Mouse (Mus musculus) liver, postnatal 0 days (tissue): Measurements from ENCODE around the gene Mlana. TPM values are rescaled to one million over a fixed set of nuclear protein-coding genes. Genes with fewer than 3 reads are reported as not detected.

Experiments used
- ATAC-seq: fragments of 200-750 bp; cut with Nextera tagmentation; 2 replicates; pipeline ENCODE4 v1.8.0; 2017; ENCODE audit warnings: mild to moderate bottlenecking, moderate library complexity
- DNase-seq: peaks from one replicate; pipeline ENCODE4 v3.0.0-alpha.2; 2016
- H3K27ac ChIP-seq: fragments of 300-500 bp; sonication (generic); 2 replicates; pipeline ENCODE4 v1.5.1; 2014; ENCODE audit warnings: antibody characterized with exemption, moderate library complexity, mild to moderate bottlenecking, low read depth
- H3K27me3 ChIP-seq: fragments of 300-500 bp; sonication (generic); 2 replicates; pipeline ENCODE4 v1.6.1; 2014; ENCODE audit warnings: low read length, control low read depth, mixed read lengths; ENCODE audit not compliant: insufficient read depth
- H3K36me3 ChIP-seq: fragments of 300-500 bp; sonication (generic); replicated peaks from 2 replicates; pipeline ENCODE4 v1.6.1; 2014; ENCODE audit warnings: mild to moderate bottlenecking, control low read depth, low read length, moderate library complexity, mixed read lengths; ENCODE audit not compliant: insufficient read depth
- H3K4me1 ChIP-seq: fragments of 300-500 bp; sonication (generic); 2 replicates; pipeline ENCODE4 v1.6.1; 2014; ENCODE audit warnings: antibody characterized with exemption, mild to moderate bottlenecking, control low read depth; ENCODE audit not compliant: insufficient read depth
- H3K4me2 ChIP-seq: fragments of 300-500 bp; sonication (generic); 2 replicates; pipeline ENCODE4 v1.6.1; 2014; ENCODE audit warnings: low read depth, mild to moderate bottlenecking, low read length, moderate library complexity, mixed read lengths
- H3K4me3 ChIP-seq: fragments of 300-500 bp; sonication (generic); 2 replicates; pipeline ENCODE4 v1.5.1; 2014; ENCODE audit warnings: low read depth, low read length
- H3K9ac ChIP-seq: fragments of 300-500 bp; sonication (generic); replicated peaks from 2 replicates; pipeline ENCODE4 v1.6.1; 2014; ENCODE audit warnings: mild to moderate bottlenecking, moderate library complexity
- H3K9me3 ChIP-seq: fragments of 300-500 bp; sonication (generic); 2 replicates; pipeline ENCODE4 v1.6.1; 2016; ENCODE audit warnings: mild to moderate bottlenecking, control low read depth, low read length, mixed read lengths
- CTCF ChIP-seq: sonication (generic); IDR thresholded peaks from 2 replicates; pipeline ENCODE4 v1.5.1; 2016; ENCODE audit warnings: antibody characterized with exemption, low read depth
- EP300 ChIP-seq: IDR thresholded peaks from 2 replicates; pipeline ENCODE4 v1.6.1; 2016; ENCODE audit warnings: antibody characterized with exemption, low read depth, mild to moderate bottlenecking
- WGBS: fragments of 180-500 bp; shearing (Covaris S2); extraction: QIAGEN DNeasy Blood & Tissue Kit; methylation state at CpG from one replicate; pipeline ENCODE4 v1.1.7; 2014; ENCODE audit not compliant: insufficient replicate concordance; 5-methylcytosine and 5-hydroxymethylcytosine counted together
- polyA plus RNA-seq: library from polyadenylated mRNA; unstranded; fragments of >200 nt; fragmentation: Nextera tagmentation; extraction: Ambion mirVana; gene quantifications from 2 replicates; pipeline ENCODE4 v1.2.1, GENCODE M21; 2015

Gene Mlana
- polyA plus RNA-seq, 1 experiment from 2014 or later = not detected

DNA sequence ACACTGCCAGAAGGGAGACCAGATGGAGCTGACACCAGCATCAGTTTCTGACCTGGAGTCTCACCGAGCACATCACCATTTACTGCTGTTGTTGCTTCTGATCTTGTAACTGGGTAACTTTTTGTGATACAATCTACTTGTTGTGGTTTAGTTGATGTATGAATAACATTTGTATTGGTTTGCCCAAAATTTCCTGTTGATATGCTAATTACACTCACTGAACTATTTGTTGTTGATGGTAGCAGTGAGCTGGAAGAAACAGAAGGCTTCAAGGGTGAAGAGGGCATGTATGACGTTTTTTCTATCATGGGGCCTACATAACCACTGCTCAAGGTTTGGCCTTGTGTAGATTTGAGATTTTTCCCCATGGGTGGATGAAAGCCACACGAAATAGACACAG is 20.2 kb downstream of the Mlana start:
- Histone ChIP-seq H3K36me3 (peaks cover 33% of the 10 kb centered on the region), H3K27ac (no peak overlapping the region), H3K27me3 (no peaks in the 10 kb centered on the region), H3K4me2 (no peak overlapping the region), H3K9ac (no peak overlapping the region), H3K4me3 (no peak overlapping the region), H3K9me3 (no peaks in the 10 kb centered on the region), H3K4me1 (no peaks in the 10 kb centered on the region)
- DNase-seq (no peak), ATAC-seq (no peak)
- TF ChIP-seq EP300 (no peak), CTCF (no peak)
- 80% methylated on average over 3 of the region's 3 CpGs for WGBS

DNA sequence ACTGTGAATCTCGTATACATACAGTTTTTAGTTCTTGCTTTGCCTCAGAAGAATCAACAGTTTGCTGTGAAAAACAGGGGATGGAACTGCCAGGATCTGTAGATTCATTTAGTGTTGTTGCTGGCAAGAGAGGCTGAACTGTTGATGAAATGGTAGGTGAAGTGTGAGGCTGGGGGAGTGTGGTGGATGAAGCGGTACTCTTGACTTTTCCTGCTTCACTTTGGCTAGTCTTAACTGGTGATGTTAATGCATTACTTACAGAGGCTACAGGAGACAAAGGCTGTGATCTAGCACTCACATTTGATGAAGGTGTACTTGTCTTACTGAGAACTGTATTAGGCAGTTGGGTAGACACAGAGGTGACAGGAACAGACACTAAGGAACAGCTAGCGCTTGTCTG is 20.9 kb downstream of the Mlana start:
- Histone ChIP-seq H3K27ac (no peak overlapping the region), H3K4me3 (no peak overlapping the region), H3K4me2 (no peak overlapping the region), H3K9ac (no peak overlapping the region), H3K9me3 (no peaks in the 10 kb centered on the region), H3K27me3 (no peaks in the 10 kb centered on the region), H3K4me1 (no peaks in the 10 kb centered on the region), H3K36me3 (peaks cover 34% of the 10 kb centered on the region)
- DNase-seq = no peak
- ATAC-seq = no peak
- TF ChIP-seq EP300 (no peak), CTCF (no peak)
- WGBS = 92% methylated on average over 3 of the region's 3 CpGs

DNA sequence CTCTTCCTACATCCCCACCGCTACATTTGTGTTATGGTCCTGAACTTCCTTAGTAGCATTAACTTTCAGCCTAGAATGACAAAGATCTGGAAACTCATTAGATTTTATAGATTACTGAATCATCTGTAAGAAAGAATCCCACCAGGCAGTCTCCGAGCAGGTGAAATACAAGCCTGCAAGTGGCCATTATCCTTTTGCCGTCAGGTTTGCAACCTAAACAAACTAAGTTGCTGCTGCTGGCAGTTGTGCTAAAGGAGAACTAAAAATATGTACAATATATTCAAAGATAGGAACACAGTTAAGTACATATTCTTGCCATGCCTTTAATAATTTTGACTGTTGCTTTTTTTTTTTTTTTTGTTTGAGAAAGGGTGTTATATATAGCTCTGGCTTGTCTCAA is 37.8 kb downstream of the Mlana start:
- Histone ChIP-seq H3K4me1 (no peaks in the 10 kb centered on the region), H3K27me3 (no peaks in the 10 kb centered on the region), H3K27ac (no peak overlapping the region), H3K36me3 (no peaks in the 10 kb centered on the region), H3K9ac (no peak overlapping the region), H3K4me3 (no peak overlapping the region), H3K9me3 (no peaks in the 10 kb centered on the region), H3K4me2 (no peak overlapping the region)
- WGBS = 87% methylated on average over 3 of the region's 3 CpGs
- TF ChIP-seq CTCF (no peak), EP300 (no peak)
- ATAC-seq (no peak), DNase-seq (no peak)

GRCm38 (mm10) chr19:29739608-29740007 is 42.0 kb downstream of the Mlana start:
- DNase-seq (no peak), ATAC-seq (no peak)

DNA sequence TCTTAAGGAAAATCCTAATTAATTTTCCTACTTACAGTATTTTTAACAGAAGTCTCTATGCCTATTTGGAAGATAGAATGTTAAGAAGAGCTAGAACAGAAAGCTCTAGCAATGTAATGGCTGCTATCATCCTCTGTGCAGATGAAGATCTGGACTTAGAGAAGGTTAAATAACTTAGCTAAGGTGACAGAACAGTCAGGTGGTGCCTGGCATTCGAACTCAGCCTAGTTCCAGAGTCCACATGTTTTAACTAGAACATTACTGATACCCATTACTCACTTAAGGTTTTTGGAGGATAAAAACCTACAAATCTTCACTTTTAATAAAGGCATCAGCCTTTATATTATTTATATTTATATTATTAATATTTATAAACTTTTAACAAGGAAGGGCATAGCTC is 43.0 kb downstream of the Mlana start:
- ATAC-seq = no peak
- no peak for DNase-seq
- Histone ChIP-seq H3K4me3 (no peak overlapping the region), H3K9me3 (no peaks in the 10 kb centered on the region), H3K27ac (no peak overlapping the region), H3K27me3 (no peaks in the 10 kb centered on the region), H3K4me1 (no peaks in the 10 kb centered on the region), H3K36me3 (no peaks in the 10 kb centered on the region), H3K4me2 (no peak overlapping the region), H3K9ac (no peak overlapping the region)
- 53% methylated on average over 1 of the region's 1 CpGs for WGBS
- TF ChIP-seq CTCF (no peak), EP300 (no peak)

More at GRCm38 (mm10) chr19:29739608-29740007, 42.0 kb downstream of the Mlana start:
- no peak overlapping the region for H3K4me3 ChIP-seq
- H3K9ac ChIP-seq = no peak overlapping the region
- H3K27ac ChIP-seq = no peak overlapping the region
- TF ChIP-seq EP300 (no peak), CTCF (peak; percentile 28)
- no peak overlapping the region for H3K4me2 ChIP-seq
- H3K4me1 ChIP-seq = no peaks in the 10 kb centered on the region
- H3K36me3 ChIP-seq = no peaks in the 10 kb centered on the region
- H3K27me3 ChIP-seq = no peaks in the 10 kb centered on the region
- WGBS = 92% methylated on average over 2 of the region's 2 CpGs
- no peaks in the 10 kb centered on the region for H3K9me3 ChIP-seq

DNA sequence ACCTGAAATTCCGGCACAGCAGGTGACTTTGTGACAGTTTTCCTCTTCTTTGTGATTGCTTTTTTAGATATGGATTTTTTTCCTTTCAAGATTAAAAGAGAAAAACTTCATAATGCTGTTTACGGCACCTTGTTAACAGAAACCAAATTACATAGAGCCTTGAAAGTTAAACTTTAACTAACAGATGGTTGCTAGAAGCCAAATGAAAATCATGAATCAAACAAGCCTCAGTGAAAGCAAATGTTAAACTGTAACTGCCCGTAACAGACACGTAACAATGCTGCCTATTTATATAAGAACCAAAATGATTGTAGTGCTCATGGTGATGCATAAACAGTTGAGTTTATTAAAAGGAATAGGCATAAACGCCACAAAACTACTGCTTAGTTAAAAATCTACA is 45.9 kb downstream of the Mlana start:
- Histone ChIP-seq H3K27me3 (no peaks in the 10 kb centered on the region), H3K36me3 (no peaks in the 10 kb centered on the region; the same call in 1 of the 2 replicates), H3K9me3 (no peaks in the 10 kb centered on the region), H3K9ac (peak overlapping the region; percentile 48), H3K27ac (peak overlapping the region; percentile 60; the same call in 1 of the 2 replicates), H3K4me2 (peak overlapping the region; percentile 42), H3K4me1 (no peaks in the 10 kb centered on the region), H3K4me3 (peak overlapping the region; percentile 34)
- WGBS = 74% methylated on average over 5 of the region's 5 CpGs
- TF ChIP-seq CTCF (no peak), EP300 (no peak)
- no peak for DNase-seq
- ATAC-seq = no peak

DNA sequence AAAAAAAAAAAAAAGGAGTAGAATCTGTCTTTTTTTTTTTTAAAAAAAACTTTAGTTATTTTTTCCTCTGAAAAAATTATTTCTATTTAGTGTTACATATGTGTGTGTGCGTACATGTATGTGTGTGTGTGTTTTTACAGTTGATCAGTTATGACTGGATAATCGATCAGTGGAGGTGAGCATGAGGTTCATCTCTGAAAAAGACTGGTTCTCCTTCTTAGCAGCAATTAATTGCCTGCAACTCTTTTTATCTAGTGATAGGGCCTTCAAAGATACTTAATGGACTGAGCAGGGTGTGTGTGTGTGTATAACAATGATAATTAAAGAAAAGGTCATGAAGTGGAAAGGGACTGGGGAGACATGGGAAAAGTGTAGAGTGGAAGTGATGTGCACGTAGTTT is 53.4 kb downstream of the Mlana start:
- H3K27ac ChIP-seq = no peak overlapping the region
- H3K9ac ChIP-seq = no peak overlapping the region
- H3K9me3 ChIP-seq = no peaks in the 10 kb centered on the region
- ATAC-seq (no peak), DNase-seq (no peak)
- TF ChIP-seq CTCF = no peak
- H3K36me3 ChIP-seq = peaks cover 4% of the 10 kb centered on the region; the same call in 1 of the 2 replicates
- no peak overlapping the region for H3K4me2 ChIP-seq
- H3K27me3 ChIP-seq = no peaks in the 10 kb centered on the region
- no peaks in the 10 kb centered on the region for H3K4me1 ChIP-seq
- 76% methylated on average over 3 of the region's 3 CpGs for WGBS
- H3K4me3 ChIP-seq = no peak overlapping the region
